Mouse (Mus musculus) MEL (cell line): ENCODE data around the gene Adam8. TPM values are rescaled to one million over a fixed set of nuclear protein-coding genes. Genes with fewer than 3 reads are reported as not detected.

Experiments
- DNase-seq: peaks from one replicate; pipeline ENCODE4 v3.0.0; 2011; ENCODE audit warnings: low read depth, low spot score
- H3K27ac ChIP-seq: 2 replicates; pipeline ENCODE4 v1.5.1; 2012; ENCODE audit warnings: low read depth, mild to moderate bottlenecking, control low read depth, low read length, moderate library complexity; ENCODE audit not compliant: control insufficient read depth
- H3K27me3 ChIP-seq, 2 experiments: fragments of 150-350 bp in 1 of 2; sonication (generic) in 1 of 2; 2 replicates each; pipeline ENCODE4 v1.6.1; 2012; ENCODE audit warnings: low read length in 2 of 2, mild to moderate bottlenecking in 2 of 2, improper control_type of control experiment in 1 of 2, moderate library complexity in 1 of 2; ENCODE audit not compliant: insufficient read depth in 2 of 2, control insufficient read depth in 1 of 2
- H3K36me3 ChIP-seq, 2 experiments: 2 replicates each; pipeline ENCODE4 v1.6.1; 2012 to 2014; ENCODE audit warnings: low read length in 2 of 2, improper control_type of control experiment in 1 of 2, inconsistent platforms in 1 of 2, mild to moderate bottlenecking in 1 of 2; ENCODE audit not compliant: insufficient read depth in 2 of 2, control insufficient read depth in 1 of 2
- H3K4me1 ChIP-seq, 2 experiments: fragments of 150-350 bp in 1 of 2; sonication (generic) in 1 of 2; 2 replicates each; pipeline ENCODE4 v1.6.1; 2012; ENCODE audit warnings: low read length in 2 of 2, improper control_type of control experiment in 1 of 2, mild to moderate bottlenecking in 1 of 2; ENCODE audit not compliant: insufficient read depth in 2 of 2, control insufficient read depth in 1 of 2
- H3K4me3 ChIP-seq, 2 experiments: fragments of 150-350 bp in 1 of 2; sonication (generic) in 1 of 2; 2 replicates each; pipeline ENCODE4 v1.5.1; 2012; ENCODE audit warnings: low read depth in 2 of 2, low read length in 2 of 2, mild to moderate bottlenecking in 2 of 2, moderate library complexity in 2 of 2, control low read depth in 1 of 2, improper control_type of control experiment in 1 of 2; ENCODE audit not compliant: control insufficient read depth in 1 of 2, insufficient read depth in 1 of 2
- H3K79me2 ChIP-seq: 2 replicates; pipeline ENCODE4 v1.6.1; 2012; ENCODE audit warnings: mild to moderate bottlenecking, low read length, moderate library complexity; ENCODE audit not compliant: control insufficient read depth, poor library complexity, insufficient read depth
- H3K9ac ChIP-seq: 2 replicates; pipeline ENCODE4 v1.6.1; 2012; ENCODE audit warnings: low read depth, mild to moderate bottlenecking, control low read depth, low read length, moderate library complexity; ENCODE audit not compliant: control insufficient read depth, poor library complexity, severe bottlenecking
- H3K9me3 ChIP-seq: fragments of 150-350 bp; sonication (generic); replicated peaks from 2 replicates; pipeline ENCODE4 v1.6.1; 2012; ENCODE audit warnings: mild to moderate bottlenecking, low read length, improper control_type of control experiment, moderate library complexity; ENCODE audit not compliant: insufficient read depth
- ELF1 ChIP-seq: IDR thresholded peaks from 2 replicates; pipeline ENCODE4 v1.6.1; 2014; ENCODE audit warnings: low read depth, mild to moderate bottlenecking, inconsistent platforms, low read length, improper control_type of control experiment, moderate library complexity
- EP300 ChIP-seq, 2 experiments: IDR thresholded peaks; 2 replicates each; pipeline ENCODE4 v1.6.1; 2011; ENCODE audit warnings: improper control_type of control experiment in 2 of 2, low read length in 2 of 2, low read depth in 1 of 2, mild to moderate bottlenecking in 1 of 2
- ETS1 ChIP-seq: IDR thresholded peaks from 2 replicates; pipeline ENCODE4 v1.6.1; 2012; ENCODE audit warnings: low read depth, mild to moderate bottlenecking, inconsistent platforms, low read length, improper control_type of control experiment, moderate library complexity
- GABPA ChIP-seq: IDR thresholded peaks from 2 replicates; pipeline ENCODE4 v1.6.1; 2012; ENCODE audit warnings: low read depth, mild to moderate bottlenecking, inconsistent platforms, low read length, improper control_type of control experiment, moderate library complexity
- HCFC1 ChIP-seq: IDR thresholded peaks from 2 replicates; pipeline ENCODE4 v1.6.1; 2012; ENCODE audit warnings: low read depth, mild to moderate bottlenecking, inconsistent platforms, low read length, improper control_type of control experiment, moderate library complexity
- MEF2A ChIP-seq: IDR thresholded peaks from 2 replicates; pipeline ENCODE4 v1.6.1; 2014; ENCODE audit warnings: low read depth, mild to moderate bottlenecking, inconsistent platforms, low read length, improper control_type of control experiment; ENCODE audit not compliant: poor library complexity, insufficient replicate concordance, severe bottlenecking; ENCODE audit errors: extremely low read depth
- MXI1 ChIP-seq: IDR thresholded peaks from 2 replicates; pipeline ENCODE4 v1.6.1; 2011; ENCODE audit warnings: mild to moderate bottlenecking, low read depth, low read length, improper control_type of control experiment
- NELFE ChIP-seq: IDR thresholded peaks from 2 replicates; pipeline ENCODE4 v1.6.1; 2011; ENCODE audit warnings: low read depth, low read length, improper control_type of control experiment
- NRF1 ChIP-seq: IDR thresholded peaks from 2 replicates; pipeline ENCODE4 v1.6.1; 2014; ENCODE audit warnings: low read depth, mild to moderate bottlenecking, inconsistent platforms, low read length, improper control_type of control experiment, moderate library complexity; ENCODE audit not compliant: poor library complexity, insufficient read depth, severe bottlenecking
- POLR2A ChIP-seq, 2 experiments: IDR thresholded peaks; 2 replicates each; pipeline ENCODE4 v1.6.1; 2011 to 2012; ENCODE audit warnings: low read length in 2 of 2, mild to moderate bottlenecking in 2 of 2, control low read depth in 1 of 2, improper control_type of control experiment in 1 of 2, low read depth in 1 of 2, moderate library complexity in 1 of 2; ENCODE audit not compliant: control insufficient read depth in 1 of 2, insufficient read depth in 1 of 2, poor library complexity in 1 of 2
- POLR2AphosphoS2 ChIP-seq: IDR thresholded peaks from 2 replicates; pipeline ENCODE4 v1.6.1; 2011; ENCODE audit warnings: low read length, improper control_type of control experiment
- POLR2AphosphoS5 ChIP-seq: IDR thresholded peaks from 2 replicates; pipeline ENCODE4 v1.6.1; 2012; ENCODE audit warnings: low read depth, borderline replicate concordance, mild to moderate bottlenecking, inconsistent platforms, low read length, moderate library complexity, mixed read lengths
- RAD21 ChIP-seq: IDR thresholded peaks from 2 replicates; pipeline ENCODE4 v1.6.1; 2011; ENCODE audit warnings: mild to moderate bottlenecking, low read depth, low read length, improper control_type of control experiment
- SMC3 ChIP-seq: IDR thresholded peaks from 2 replicates; pipeline ENCODE4 v1.6.1; 2011; ENCODE audit warnings: low read depth, low read length, improper control_type of control experiment
- TAL1 ChIP-seq: IDR thresholded peaks from 2 replicates; pipeline ENCODE4 v1.6.1; 2012; ENCODE audit warnings: mild to moderate bottlenecking, inconsistent platforms, low read length, moderate library complexity, mixed read lengths
- TBP ChIP-seq: IDR thresholded peaks from 2 replicates; pipeline ENCODE4 v1.8.0; 2011; ENCODE audit warnings: low read depth, low read length, improper control_type of control experiment
- TCF12 ChIP-seq: IDR thresholded peaks from 2 replicates; pipeline ENCODE4 v1.6.1; 2014; ENCODE audit warnings: low read depth, mild to moderate bottlenecking, inconsistent platforms, low read length, improper control_type of control experiment, moderate library complexity
- ZC3H11A ChIP-seq: IDR thresholded peaks from 2 replicates; pipeline ENCODE4 v1.6.1; 2012; ENCODE audit warnings: low read depth, mild to moderate bottlenecking, inconsistent platforms, low read length, improper control_type of control experiment
- ZKSCAN1 ChIP-seq: IDR thresholded peaks from 2 replicates; pipeline ENCODE4 v1.6.1; 2012; ENCODE audit warnings: low read depth, mild to moderate bottlenecking, inconsistent platforms, low read length, improper control_type of control experiment, moderate library complexity
- ZMIZ1 ChIP-seq: IDR thresholded peaks from 2 replicates; pipeline ENCODE4 v1.6.1; 2012; ENCODE audit warnings: low read depth, mild to moderate bottlenecking, inconsistent platforms, low read length, improper control_type of control experiment, moderate library complexity
- ZNF384 ChIP-seq: IDR thresholded peaks from 2 replicates; pipeline ENCODE4 v1.6.1; 2012; ENCODE audit warnings: low read depth, mild to moderate bottlenecking, inconsistent platforms, low read length, improper control_type of control experiment
- polyA plus RNA-seq, 2 experiments: library from polyadenylated mRNA; stranded (reverse) in 1 of 2; unstranded in 1 of 2; fragments of >175 nt in 1 of 2; fragments of >200 nt in 1 of 2; gene quantifications; 2 replicates each; pipeline versions ENCODE4 v1.2.1 to v1.2.4; 2012; ENCODE audit warnings: low replicate concordance in 2 of 2, low read depth in 1 of 2; ENCODE audit not compliant: insufficient read length in 2 of 2, insufficient read depth in 1 of 2, missing spikeins in 1 of 2
- total RNA-seq: library from RNA; depleted of rRNA; stranded (reverse); fragments of 300-350 nt; gene quantifications from 2 replicates; pipeline ENCODE4 v1.2.3, GENCODE M21; 2012

Adam8 gene
- total and polyA plus RNA-seq, 3 experiments, result 0.39 to 0.50 TPM; not detected in 1

DNA sequence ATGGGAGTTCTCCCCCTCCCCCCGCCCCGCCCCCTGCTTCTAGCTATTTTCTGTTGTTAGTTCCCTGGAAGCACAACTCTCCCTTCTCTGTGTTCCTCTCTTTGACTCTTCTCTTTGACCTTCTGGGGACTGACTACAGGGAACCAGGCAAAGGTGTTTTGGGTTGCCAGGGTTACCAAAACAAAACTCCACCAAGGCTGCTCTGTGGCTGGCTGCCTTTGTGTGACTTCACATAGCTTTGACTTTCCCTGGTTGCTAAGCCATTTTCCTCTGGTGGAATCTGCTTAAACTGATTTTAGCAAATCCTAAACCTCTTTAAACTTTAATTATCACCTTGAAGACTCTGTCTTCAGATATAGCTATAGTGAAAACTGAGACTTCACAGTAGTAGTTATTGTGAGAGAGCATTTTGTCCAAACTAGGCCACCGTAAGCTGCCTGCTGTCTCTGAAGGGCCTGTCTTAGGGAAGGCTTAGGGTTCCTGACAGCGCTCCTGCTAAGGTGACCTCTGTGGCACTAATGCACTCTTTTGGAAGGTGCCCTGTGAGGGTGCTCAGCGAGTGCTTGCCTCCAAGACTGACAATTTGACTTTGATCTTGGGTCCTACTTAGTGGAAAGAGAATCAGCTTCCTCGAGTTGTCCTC is 40.2 kb downstream of the Adam8 start:
- Histone ChIP-seq H3K4me1 (peaks cover 0 to 16% of the 10 kb centered on the region in 2 experiments; a peak in 2 of 4 replicates), H3K27ac (no peak overlapping the region), H3K79me2 (no peaks in the 10 kb centered on the region), H3K36me3 (peaks cover 0 to 8% of the 10 kb centered on the region in 2 experiments; a peak in 2 of 4 replicates), H3K9ac (no peak overlapping the region), H3K4me3 (no peak overlapping the region), H3K27me3 (no peaks in the 10 kb centered on the region), H3K9me3 (no peaks in the 10 kb centered on the region)
- TF ChIP-seq ELF1 (no peak), ZNF384 (no peak), POLR2AphosphoS2 (no peak), ZC3H11A (no peak), ETS1 (no peak), SMC3 (no peak), GABPA (no peak), EP300 (IDR thresholded peaks at IDR 0.05; ENCODE audit: low read depth in 1 of 2, low read length in 2 of 2) (no peak)
- DNase-seq, result peak; percentile 16

DNA sequence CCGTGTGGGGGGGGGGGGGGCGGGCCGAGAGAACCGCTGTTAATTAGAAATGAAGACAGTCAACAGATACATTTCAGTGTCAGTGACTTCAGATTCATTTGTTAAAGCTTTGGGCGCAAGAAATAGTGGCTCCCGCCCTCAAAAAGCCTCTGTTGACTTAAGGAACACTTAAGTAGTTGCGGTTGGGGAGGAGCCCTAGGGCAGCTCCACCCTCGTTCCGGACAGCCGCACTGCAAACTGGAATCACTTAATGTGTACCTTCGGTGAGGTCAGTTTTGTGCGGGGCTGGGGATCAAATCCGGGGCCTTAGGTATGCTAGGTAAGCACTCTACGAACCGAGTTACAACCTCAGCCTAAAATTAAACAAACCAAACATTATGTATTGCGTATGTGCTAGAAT is 41.3 kb downstream of the Adam8 start:
- Histone ChIP-seq H3K4me3 (peak overlapping the region; percentile 83 to 90), H3K79me2 (no peaks in the 10 kb centered on the region)
- TF ChIP-seq RAD21, result no peak
- TF ChIP-seq NRF1, result no peak
- no peak for TF ChIP-seq MEF2A
- no peak for TF ChIP-seq HCFC1
- TF ChIP-seq TCF12, result 0 out of 2 replicates have a peak, but pooled peaks have one; percentile 17
- peak; percentile 35; the same call in 1 of the 2 replicates for TF ChIP-seq NELFE
- no peak for TF ChIP-seq POLR2AphosphoS5
- no peak; the same call in 1 of the 2 replicates for TF ChIP-seq MXI1
- TF ChIP-seq POLR2A (IDR thresholded peaks at IDR 0.05; ENCODE audit: control insufficient read depth in 1 of 2, insufficient read depth in 1 of 2, low read depth in 1 of 2, low read length in 2 of 2, poor library complexity in 1 of 2), result peak in 1 of 2 experiments; percentile 40; a peak in 1 of 4 replicates
- no peak for TF ChIP-seq ZKSCAN1
- 0 out of 2 replicates have a peak, but pooled peaks have one; percentile 1 for TF ChIP-seq ZMIZ1
- peak; percentile 34; the same call in 1 of the 2 replicates for TF ChIP-seq TBP
- no peak for TF ChIP-seq TAL1
- TF ChIP-seq, all 39 proteins: peak for 5
- Histone ChIP-seq H3K36me3 (peaks cover 0 to 8% of the 10 kb centered on the region in 2 experiments; a peak in 2 of 4 replicates), H3K9ac (peak overlapping the region; percentile 78), H3K27ac (peak overlapping the region; percentile 35), H3K9me3 (no peaks in the 10 kb centered on the region), H3K27me3 (no peaks in the 10 kb centered on the region), H3K4me1 (peaks cover 0 to 16% of the 10 kb centered on the region in 2 experiments; a peak in 2 of 4 replicates)
- DNase-seq, result peak; percentile 82
